Mouse (Mus musculus): ENCODE measurements at regions not wholly inside any gene's neighbourhood (a gene's known extent, or its start where the extent isn't known, plus 50 kb on each side); places are given as distances from the start of the nearest gene placed in this dataset.

GRCm38 (mm10) chr1:158019161-158019560 lies 337.0 kb downstream of the Brinp2 start:
- ATAC-seq = no peak
- Histone ChIP-seq H3K36me3 (ENCODE audit: insufficient read depth) (no peaks in the 10 kb centered on the region), H3K4me1 (ENCODE audit: insufficient read depth) (no peaks in the 10 kb centered on the region), H3K4me3 (ENCODE audit: low read depth, low read length) (no peak overlapping the region), H3K27me3 (ENCODE audit: insufficient read depth, low read length) (no peaks in the 10 kb centered on the region), H3K9ac (no peak overlapping the region), H3K27ac (ENCODE audit: low read depth, low read length) (no peak overlapping the region), H3K9me3 (ENCODE audit: low read length) (no peaks in the 10 kb centered on the region), H3K4me2 (ENCODE audit: low read depth) (no peak overlapping the region)
- DNase-seq = no peak
- TF ChIP-seq CTCF (IDR thresholded peaks at IDR 0.05; ENCODE audit: low read depth) = no peak
- WGBS = 34% methylated on average over 7 of the region's 7 CpGs

- TF ChIP-seq CTCF (IDR thresholded peaks at IDR 0.05; ENCODE audit: low read depth) = no peak
- no peak overlapping the region for H3K27ac ChIP-seq (ENCODE audit: low read depth, low read length)
- H3K9ac ChIP-seq = no peak overlapping the region
- H3K4me2 ChIP-seq (ENCODE audit: low read depth) = no peak overlapping the region
- 47% methylated on average over 2 of the region's 2 CpGs for WGBS
- ATAC-seq (peak; percentile 25; the same call in 1 of the 2 replicates), DNase-seq (no peak)
- no peaks in the 10 kb centered on the region for H3K27me3 ChIP-seq (ENCODE audit: insufficient read depth, low read length)
- no peaks in the 10 kb centered on the region for H3K4me1 ChIP-seq (ENCODE audit: insufficient read depth)
- H3K4me3 ChIP-seq (ENCODE audit: low read depth, low read length) = no peak overlapping the region
- H3K9me3 ChIP-seq (ENCODE audit: low read length) = no peaks in the 10 kb centered on the region
- H3K36me3 ChIP-seq (ENCODE audit: insufficient read depth) = no peaks in the 10 kb centered on the region
Observed at GRCm38 (mm10) chr1:158039756-158040155, 316.4 kb downstream of the Brinp2 start.

DNA sequence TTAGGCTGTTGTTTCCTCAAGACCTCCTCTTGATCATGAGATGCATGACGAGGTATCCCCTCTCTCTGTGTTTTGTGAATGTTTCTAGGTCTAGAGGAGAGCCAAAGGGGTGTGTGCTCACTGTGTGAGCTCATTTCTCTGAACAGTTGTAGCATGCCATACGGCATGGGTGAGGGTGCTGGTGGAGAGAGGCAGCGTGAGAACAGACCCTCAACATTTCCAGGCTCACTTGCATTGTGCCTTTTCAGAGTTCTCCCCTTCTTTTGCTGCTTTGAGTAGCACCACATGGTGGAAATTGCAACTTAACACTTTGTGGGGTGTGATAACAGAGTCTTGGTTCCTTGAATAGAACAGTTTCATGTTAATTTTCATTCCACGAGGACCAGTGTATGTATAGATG lies 315.8 kb downstream of the Brinp2 start:
- Histone ChIP-seq H3K9me3 (ENCODE audit: low read length) (no peaks in the 10 kb centered on the region), H3K27me3 (ENCODE audit: insufficient read depth, low read length) (no peaks in the 10 kb centered on the region), H3K4me2 (ENCODE audit: low read depth) (no peak overlapping the region), H3K9ac (no peak overlapping the region), H3K27ac (ENCODE audit: low read depth, low read length) (no peak overlapping the region), H3K4me1 (ENCODE audit: insufficient read depth) (no peaks in the 10 kb centered on the region), H3K36me3 (ENCODE audit: insufficient read depth) (no peaks in the 10 kb centered on the region), H3K4me3 (ENCODE audit: low read depth, low read length) (no peak overlapping the region)
- 64% methylated on average over 4 of the region's 4 CpGs for WGBS
- peak; percentile 41 for DNase-seq
- TF ChIP-seq CTCF (IDR thresholded peaks at IDR 0.05; ENCODE audit: low read depth) = no peak
- ATAC-seq = peak; percentile 88

DNA sequence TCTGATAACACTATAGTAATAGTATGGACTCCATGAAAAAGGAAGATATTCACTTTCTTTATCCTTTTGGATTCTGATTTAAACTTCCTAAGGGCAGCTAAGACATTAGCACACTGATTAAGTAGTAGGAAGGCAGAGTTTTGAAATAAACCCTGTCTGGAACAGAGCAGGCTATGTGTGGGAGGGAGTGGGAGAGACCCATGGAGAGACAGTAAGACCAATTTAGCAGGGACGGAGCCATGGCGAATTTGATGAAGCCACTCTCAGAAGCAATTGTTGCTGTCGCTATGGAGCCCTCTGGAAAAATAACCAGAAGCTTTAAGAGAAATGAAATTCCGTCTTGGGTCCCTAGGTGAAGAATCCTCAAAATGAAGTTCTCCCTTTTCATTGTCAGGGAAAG lies 303.5 kb downstream of the Brinp2 start:
- Histone ChIP-seq H3K27ac (ENCODE audit: low read depth, low read length) (no peak overlapping the region), H3K4me3 (ENCODE audit: low read depth, low read length) (no peak overlapping the region), H3K27me3 (ENCODE audit: insufficient read depth, low read length) (no peaks in the 10 kb centered on the region), H3K36me3 (ENCODE audit: insufficient read depth) (no peaks in the 10 kb centered on the region), H3K4me1 (ENCODE audit: insufficient read depth) (no peaks in the 10 kb centered on the region), H3K4me2 (ENCODE audit: low read depth) (no peak overlapping the region), H3K9ac (no peak overlapping the region), H3K9me3 (ENCODE audit: low read length) (no peaks in the 10 kb centered on the region)
- WGBS = 83% methylated on average over 4 of the region's 4 CpGs
- TF ChIP-seq CTCF (IDR thresholded peaks at IDR 0.05; ENCODE audit: low read depth) = no peak
- DNase-seq (no peak), ATAC-seq (no peak)

DNA sequence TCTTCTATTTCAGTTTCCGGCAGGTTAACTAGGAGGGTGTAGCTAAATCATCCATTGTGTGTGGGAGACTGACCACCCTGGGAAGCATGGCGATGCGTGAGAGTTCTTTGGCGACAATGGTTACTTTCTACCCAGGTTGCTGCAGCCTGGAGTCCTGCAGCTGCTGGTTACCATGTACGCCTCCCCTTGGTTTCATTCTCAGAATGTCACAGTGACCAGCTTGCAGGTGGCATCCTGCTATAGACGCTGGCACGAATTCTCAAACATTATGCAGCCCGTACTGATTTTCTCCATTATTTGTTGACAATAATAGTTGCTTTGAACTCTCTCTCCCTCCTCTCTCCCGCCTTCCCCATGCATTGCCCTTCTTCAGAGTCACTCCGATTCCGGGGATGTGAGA lies 301.2 kb downstream of the Brinp2 start:
- ATAC-seq = peak; percentile 20; the same call in 1 of the 2 replicates
- DNase-seq = no peak

GRCm38 (mm10) chr1:158056994-158057630 lies 299.0 kb downstream of the Brinp2 start:
- Histone ChIP-seq H3K27me3 (ENCODE audit: insufficient read depth, low read length) (no peaks in the 10 kb centered on the region), H3K4me3 (ENCODE audit: low read depth, low read length) (no peak overlapping the region), H3K4me1 (ENCODE audit: insufficient read depth) (no peaks in the 10 kb centered on the region), H3K36me3 (ENCODE audit: insufficient read depth) (no peaks in the 10 kb centered on the region), H3K4me2 (ENCODE audit: low read depth) (no peak overlapping the region), H3K27ac (ENCODE audit: low read depth, low read length) (no peak overlapping the region), H3K9me3 (ENCODE audit: low read length) (no peaks in the 10 kb centered on the region), H3K9ac (no peak overlapping the region)
- ATAC-seq (no peak), DNase-seq (no peak)
- TF ChIP-seq CTCF (IDR thresholded peaks at IDR 0.05; ENCODE audit: low read depth) = peak; percentile 45
- 81% methylated on average over 3 of the region's 3 CpGs for whole genome bisulfite sequencing

More for the DNA sequence above, 301.2 kb downstream of the Brinp2 start:
- Histone ChIP-seq H3K4me1 (ENCODE audit: insufficient read depth) (no peaks in the 10 kb centered on the region), H3K27ac (ENCODE audit: low read depth, low read length) (no peak overlapping the region), H3K36me3 (ENCODE audit: insufficient read depth) (no peaks in the 10 kb centered on the region), H3K9ac (no peak overlapping the region), H3K4me2 (ENCODE audit: low read depth) (peak overlapping the region; percentile 17; the same call in 1 of the 2 replicates), H3K4me3 (ENCODE audit: low read depth, low read length) (no peak overlapping the region), H3K27me3 (ENCODE audit: insufficient read depth, low read length) (no peaks in the 10 kb centered on the region), H3K9me3 (ENCODE audit: low read length) (no peaks in the 10 kb centered on the region)
- WGBS = 46% methylated on average over 11 of the region's 11 CpGs
- no peak for TF ChIP-seq CTCF (IDR thresholded peaks at IDR 0.05; ENCODE audit: low read depth)

DNA sequence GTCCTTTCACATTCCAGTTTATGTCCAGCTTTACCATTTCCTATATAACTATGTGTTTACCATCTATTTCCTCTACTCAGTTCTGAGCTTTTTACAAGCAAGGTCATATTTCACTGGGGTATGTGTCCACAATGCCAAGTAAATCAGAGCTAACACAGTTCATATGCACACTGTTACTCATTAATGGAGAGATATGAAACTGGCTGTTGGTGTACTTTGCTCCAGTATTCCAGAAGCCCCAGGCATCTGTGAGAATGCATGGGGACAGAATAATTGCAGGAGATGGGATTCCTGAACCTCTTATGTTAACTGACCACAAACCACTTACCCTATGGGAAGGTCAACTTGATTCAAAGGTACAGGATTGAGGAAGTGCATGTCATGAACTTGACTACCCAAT lies 298.3 kb downstream of the Brinp2 start:
- no peak overlapping the region for H3K9ac ChIP-seq

More for the DNA sequence above, 298.3 kb downstream of the Brinp2 start:
- TF ChIP-seq CTCF (IDR thresholded peaks at IDR 0.05; ENCODE audit: low read depth) = no peak
- no peak overlapping the region for H3K4me2 ChIP-seq (ENCODE audit: low read depth)
- no peaks in the 10 kb centered on the region for H3K36me3 ChIP-seq (ENCODE audit: insufficient read depth)
- no peak overlapping the region for H3K4me3 ChIP-seq (ENCODE audit: low read depth, low read length)
- no peaks in the 10 kb centered on the region for H3K27me3 ChIP-seq (ENCODE audit: insufficient read depth, low read length)
- no peak overlapping the region for H3K27ac ChIP-seq (ENCODE audit: low read depth, low read length)
- DNase-seq = no peak
- ATAC-seq = no peak
- no peaks in the 10 kb centered on the region for H3K9me3 ChIP-seq (ENCODE audit: low read length)
- no peaks in the 10 kb centered on the region for H3K4me1 ChIP-seq (ENCODE audit: insufficient read depth)
